Mouse (Mus musculus): ENCODE measurements around the gene Thop1. TPM values are rescaled to one million over a fixed set of nuclear protein-coding genes. Genes with fewer than 3 reads are reported as not detected.

Thop1 gene
- total RNA-seq, 2 experiments from 2014 or later = 50.5 to 54.2 TPM

- DNase-seq (ENCODE audit: low spot score in 2 of 2) = no peak
- intact Hi-C loops (cut with DNase I) = no loop called here
Observed at GRCm38 (mm10) chr10:81094931-81095678, 25.3 kb downstream of the Thop1 start.

GRCm38 (mm10) chr10:81105565-81106112 lies 35.8 kb downstream of the Thop1 start, which contains the start of gene Map2k2:
Map2k2 (plus strand) TSS chr10:81105915.
- DNase-seq (ENCODE audit: low spot score in 2 of 2) = peak; percentile 96 to 97
- intact Hi-C loops (cut with DNase I) = loop anchor here (1.0 kb wide), 1 partner anchor 32 kb away; no protein-coding TSS in a partner anchor

GRCm38 (mm10) chr10:81106113-81106721 lies 36.4 kb downstream of the Thop1 start:
- intact Hi-C loops (cut with DNase I) = no loop called here

GRCm38 (mm10) chr10:81112946-81113345 lies 43.1 kb downstream of the Thop1 start:
- intact Hi-C loops (cut with DNase I) = no loop called here
- DNase-seq (ENCODE audit: low spot score in 2 of 2) = no peak

More at GRCm38 (mm10) chr10:81106113-81106721, 36.4 kb downstream of the Thop1 start:
- DNase-seq (ENCODE audit: low spot score in 2 of 2) = peak; percentile 76 to 83

DNA sequence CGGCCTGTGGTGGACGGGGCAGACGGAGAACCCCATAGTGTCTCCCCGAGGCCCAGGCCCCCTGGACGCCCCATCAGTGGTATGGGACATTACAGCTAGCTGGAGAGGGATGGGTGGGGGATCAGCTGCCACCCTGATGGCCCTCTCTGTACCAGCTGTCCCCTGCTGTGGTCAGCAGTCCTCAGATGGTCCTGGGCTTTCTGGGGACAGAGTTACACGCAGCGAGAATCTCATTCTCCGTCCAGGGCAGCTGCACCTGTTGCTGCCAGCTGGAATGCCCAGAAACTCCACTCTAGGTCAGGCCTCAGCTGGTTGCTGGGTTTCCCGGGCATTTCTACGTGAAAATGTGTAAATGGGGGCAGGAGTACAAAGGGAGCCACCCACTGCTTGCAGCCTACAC lies 49.8 kb downstream of the Thop1 start:
- intact Hi-C loops (cut with DNase I) = no loop called here
- DNase-seq (ENCODE audit: low spot score in 2 of 2) = no peak

DNA sequence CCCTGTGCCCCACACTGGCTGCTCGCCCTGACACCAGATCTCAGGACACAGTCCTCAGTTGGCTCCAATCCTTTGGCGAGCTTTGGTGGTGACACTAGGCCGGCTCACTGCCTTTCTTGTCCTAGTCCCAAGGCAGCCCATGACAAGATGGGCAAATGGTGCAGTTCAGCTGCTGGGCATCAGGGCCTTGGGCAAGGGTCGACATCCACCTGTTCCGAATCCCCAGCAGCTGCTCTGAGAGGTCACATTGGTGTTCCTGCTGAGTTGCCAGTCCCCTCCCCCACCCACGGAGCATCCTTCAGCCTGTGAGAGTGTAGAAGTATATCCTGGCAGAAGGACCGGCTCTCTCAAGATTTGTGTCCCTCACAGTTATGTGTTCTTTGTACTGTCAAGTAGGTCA lies 50.8 kb downstream of the Thop1 start:
- DNase-seq (ENCODE audit: low spot score in 2 of 2) = no peak
- intact Hi-C loops (cut with DNase I) = no loop called here

- DNase-seq (ENCODE audit: low spot score in 2 of 2) = no peak
- intact Hi-C loops (cut with DNase I) = no loop called here
Observed at GRCm38 (mm10) chr10:81122889-81123288, 53.1 kb downstream of the Thop1 start.

GRCm38 (mm10) chr10:81123500-81123899 lies 53.7 kb downstream of the Thop1 start:
- intact Hi-C loops (cut with DNase I) = no loop called here
- peak in 1 of 2 experiments; percentile 72 for DNase-seq (ENCODE audit: low spot score in 2 of 2)

Small RNA genes within 50 kb of the gene (microRNA-seq; reads per million reads assigned to microRNA genes)
- gene Mir5615-1 (0 reads per million in 2 experiments), gene Mir5615-2 (0 reads per million in 2 experiments)

Other genes starting within 250 kb of the Thop1 start
- 100 to 1,000 TPM; 500 to 527 TPM for gene Oaz1, start 243.4 kb upstream of the Thop1 start, total RNA-seq (2021)
- 10 to 100 TPM; 35.6 to 48.0 TPM for gene Lingo3, start 226.0 kb upstream of the Thop1 start, total RNA-seq (2021)
- gene Lsm7, start 214.8 kb upstream of the Thop1 start, total RNA-seq (2021) = 10 to 100 TPM; 35.9 to 47.8 TPM
- 10 to 100 TPM; 58.6 to 66.2 TPM for gene Sppl2b, start 214.8 kb upstream of the Thop1 start, total RNA-seq (2021)
- under 1 TPM in 1 of 2 experiments, not detected in 1; 0.32 TPM for gene Tmprss9, start 198.2 kb upstream of the Thop1 start, total RNA-seq (2021)
- gene Timm13, start 169.1 kb upstream of the Thop1 start, total RNA-seq (2021) = 100 to 1,000 TPM; 139 TPM
- gene Lmnb2, start 151.8 kb upstream of the Thop1 start, total RNA-seq (2021) = 10 to 100 TPM; 15.1 to 18.9 TPM
- gene Gadd45b, start 140.0 kb upstream of the Thop1 start, total RNA-seq (2021) = 10 to 100 TPM; 16.4 to 19.0 TPM
- gene Gng7, start 55.1 kb upstream of the Thop1 start, total RNA-seq (2021) = 100 to 1,000 TPM in 1 of 2 experiments, 10 to 100 TPM in 1; 83.8 to 196 TPM
- gene Diras1, start 44.4 kb upstream of the Thop1 start, total RNA-seq (2021) = 100 to 1,000 TPM; 108 to 110 TPM
- gene Slc39a3, start 32.6 kb upstream of the Thop1 start, total RNA-seq (2021) = 10 to 100 TPM; 67.2 to 69.3 TPM
- gene Sgta, start 9.9 kb upstream of the Thop1 start, total RNA-seq (2021) = 100 to 1,000 TPM; 159 to 169 TPM
- under 1 TPM; 0.25 to 0.60 TPM for gene Creb3l3, start 28.8 kb downstream of the Thop1 start, total RNA-seq (2021)
- gene Map2k2, start 35.9 kb downstream of the Thop1 start, total RNA-seq (2021) = 100 to 1,000 TPM; 122 to 124 TPM
- 100 to 1,000 TPM; 114 TPM for gene Zbtb7a, start 65.2 kb downstream of the Thop1 start, total RNA-seq (2021)
- gene Pias4, start 97.9 kb downstream of the Thop1 start, total RNA-seq (2021) = 10 to 100 TPM; 26.6 to 28.7 TPM
- 100 to 1,000 TPM; 854 to 872 TPM for gene Eef2, start 106.6 kb downstream of the Thop1 start, total RNA-seq (2021)
- gene Dapk3, start 113.0 kb downstream of the Thop1 start, total RNA-seq (2021) = 10 to 100 TPM; 71.3 to 77.7 TPM
- not detected for gene 4930442H23Rik, start 113.8 kb downstream of the Thop1 start, total RNA-seq (2021)
- gene Nmrk2, start 132.0 kb downstream of the Thop1 start, total RNA-seq (2021) = under 1 TPM in 1 of 2 experiments, not detected in 1; 0.23 TPM
- 100 to 1,000 TPM; 194 to 208 TPM for gene Atcay, start 160.8 kb downstream of the Thop1 start, total RNA-seq (2021)
- 10 to 100 TPM; 57.2 to 63.1 TPM for gene Zfr2, start 163.1 kb downstream of the Thop1 start, total RNA-seq (2021)
- gene Matk, start 182.9 kb downstream of the Thop1 start, total RNA-seq (2021) = 100 to 1,000 TPM; 191 to 194 TPM
- gene Mrpl54, start 196.9 kb downstream of the Thop1 start, total RNA-seq (2021) = 10 to 100 TPM; 42.5 to 47.3 TPM
- 10 to 100 TPM; 38.6 to 40.0 TPM for gene Apba3, start 196.9 kb downstream of the Thop1 start, total RNA-seq (2021)
- gene Tjp3, start 221.5 kb downstream of the Thop1 start, total RNA-seq (2021) = under 1 TPM; 0.23 to 0.30 TPM
- gene Pip5k1c, start 222.9 kb downstream of the Thop1 start, total RNA-seq (2021) = 100 to 1,000 TPM; 402 to 420 TPM

Measured in left cerebral cortex, postnatal 25 days (tissue).